24 mouse cellular contexts compared by ENCODE assay signal in the genomic region with DNA sequence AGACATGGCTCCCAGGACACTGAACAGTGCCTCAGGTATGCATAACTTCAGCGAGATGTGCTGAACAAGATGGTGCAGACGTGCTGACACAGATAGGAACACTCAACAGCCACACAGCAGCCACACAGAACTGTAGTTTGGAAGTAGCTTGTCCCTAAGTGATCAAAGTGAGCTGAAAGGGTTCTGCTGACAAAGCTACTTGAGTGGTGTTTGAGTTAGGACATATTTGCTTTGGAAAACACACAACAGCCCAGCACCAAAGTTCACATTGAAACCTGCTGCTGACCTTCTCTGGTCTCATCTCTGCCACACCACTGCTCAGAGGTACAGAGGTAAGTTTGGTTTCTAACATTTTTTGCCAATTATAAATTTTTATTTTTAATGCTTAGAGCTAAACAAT. TPM values are rescaled to one million over a fixed set of nuclear protein-coding genes. Genes with fewer than 3 reads are reported as not detected.
DNase-seq lines count a peak whose midpoint lies in the region; ATAC-seq and TF ChIP-seq lines count a peak whose summit lies in the region.
"Had no signal": no experiment of that assay in that cellular context is flagged by ENCODE, and none has a peak within 500 bp of the region (broad histone marks: within the 10 kb centered on the region; RNA-seq: fewer than 3 reads in every experiment).

Gene Serpind1 (plus strand): TSS at position 256 of the 400 bp plus-strand sequence.

- H3K36me3 ChIP-seq in liver, adult 2 months (ENCODE audit: control insufficient read depth, insufficient read depth, low read length), result peaks cover 9% of the 10 kb centered on the region
- H3K36me3 ChIP-seq in liver, embryonic 12.5 days, result peaks cover 13% of the 10 kb centered on the region
- H3K36me3 ChIP-seq in stomach, embryonic 16.5 days (ENCODE audit: control insufficient read depth, insufficient read depth, low read length), result no peaks in the 10 kb centered on the region
- H3K36me3 ChIP-seq in thymus, adult 2 months (ENCODE audit: control insufficient read depth, insufficient read depth, low read length), result no peaks in the 10 kb centered on the region

- no peak for TF ChIP-seq CTCF in liver, adult 2 months (IDR thresholded peaks at IDR 0.05; ENCODE audit: low read depth, low read length)
- no peak for TF ChIP-seq CTCF in gastrocnemius, adult 2 months (IDR thresholded peaks at IDR 0.05)
- TF ChIP-seq CTCF in thymus, adult 2 months (IDR thresholded peaks at IDR 0.05; ENCODE audit: borderline replicate concordance, control insufficient read depth, extremely low read depth, insufficient read depth, low read length, poor library complexity), result no peak

- H3K4me2 ChIP-seq in liver, embryonic 12.5 days, result peak within 1 kb of the TSS; percentile 35
- H3K4me2 ChIP-seq in stomach, embryonic 16.5 days (ENCODE audit: low read depth, low read length), result no peak within 1 kb of the TSS
- H3K4me2 ChIP-seq: embryonic facial prominence, embryonic 13.5 days; heart, embryonic 13.5 days; hindbrain, embryonic 12.5 days; limb, embryonic 13.5 days; midbrain, embryonic 11.5 days had no signal

- H3K4me3 ChIP-seq in liver, adult 2 months (ENCODE audit: insufficient read depth, low read depth, low read length), result peak within 1 kb of the TSS; percentile 60
- H3K4me3 ChIP-seq in liver, embryonic 12.5 days, result peak within 1 kb of the TSS; percentile 32
- no peak within 1 kb of the TSS for H3K4me3 ChIP-seq in stomach, embryonic 16.5 days (replicated peaks; ENCODE audit: low read length)
- no peak within 1 kb of the TSS for H3K4me3 ChIP-seq in gastrocnemius, adult 2 months
- H3K4me3 ChIP-seq in thymus, adult 2 months (ENCODE audit: control insufficient read depth, insufficient read depth, low read length), result no peak within 1 kb of the TSS
- H3K4me3 ChIP-seq: embryonic facial prominence, embryonic 13.5 days; heart, embryonic 13.5 days; hindbrain, embryonic 12.5 days; limb, embryonic 13.5 days had no signal

- no peaks in the 10 kb centered on the region for H3K27me3 ChIP-seq in liver, adult 2 months (ENCODE audit: control insufficient read depth, insufficient read depth, low read length)
- H3K27me3 ChIP-seq in liver, embryonic 12.5 days (replicated peaks), result no peaks in the 10 kb centered on the region
- H3K27me3 ChIP-seq in stomach, embryonic 16.5 days (ENCODE audit: control insufficient read depth, insufficient read depth, low read length), result no peaks in the 10 kb centered on the region
- no peaks in the 10 kb centered on the region for H3K27me3 ChIP-seq in thymus, adult 2 months (ENCODE audit: control insufficient read depth, insufficient read depth, low read length)
- H3K27me3 ChIP-seq: embryonic facial prominence, embryonic 13.5 days; heart, embryonic 13.5 days; hindbrain, embryonic 12.5 days; limb, embryonic 13.5 days had no signal

- peaks cover 6% of the 10 kb centered on the region; the same call in 1 of the 2 replicates for H3K79me2 ChIP-seq in liver, adult 2 months (ENCODE audit: control insufficient read depth, insufficient read depth, low read length)

- DNase-seq in adrenal gland, postnatal 14 days, result no peak
- no peak for DNase-seq in adrenal gland, postnatal 4 days (ENCODE audit: low spot score in 2 of 2)
- DNase-seq in liver, adult 2 months (ENCODE audit: extremely low read depth, low read depth, low spot score), result peak; percentile 99
- no peak for DNase-seq in liver
- no peak for DNase-seq in gastrocnemius, adult 2 months
- no peak for DNase-seq in thymus, adult 2 months
- DNase-seq: cerebellum, adult 18-20 months; cerebellum, postnatal 14 days; embryo, embryonic 11 days; gastrocnemius, postnatal 14 days; heart, adult 18-20 months; kidney, adult 2 months; kidney, postnatal 10 days; layer of hippocampus, postnatal 36 days; lung, postnatal 10 days had no signal

- peak within 1 kb of the TSS; percentile 83 for H3K27ac ChIP-seq in liver, adult 2 months (replicated peaks; ENCODE audit: insufficient read depth, low read depth, low read length)
- peak within 1 kb of the TSS; percentile 64 for H3K27ac ChIP-seq in liver, embryonic 12.5 days
- no peak within 1 kb of the TSS; the same call in 1 of the 2 replicates for H3K27ac ChIP-seq in stomach, embryonic 16.5 days (ENCODE audit: low read length)
- H3K27ac ChIP-seq in gastrocnemius, adult 2 months, result no peak within 1 kb of the TSS
- no peak within 1 kb of the TSS for H3K27ac ChIP-seq in thymus, adult 2 months (ENCODE audit: control insufficient read depth, insufficient read depth, low read length)
- H3K27ac ChIP-seq: embryonic facial prominence, embryonic 13.5 days; heart, embryonic 13.5 days; hindbrain, embryonic 12.5 days; limb, embryonic 13.5 days had no signal

- ATAC-seq in liver, embryonic 12.5 days, result peak; percentile 60
- ATAC-seq in stomach, embryonic 16.5 days (ENCODE audit: insufficient read depth, low FRiP score), result no peak
- ATAC-seq: forebrain, embryonic 16.5 days had no signal

- TF ChIP-seq POLR2A in liver, adult 2 months (IDR thresholded peaks at IDR 0.05; ENCODE audit: extremely low read depth, insufficient read depth, low read length), result no peak
- no peak for TF ChIP-seq POLR2A in thymus, adult 2 months (IDR thresholded peaks at IDR 0.05; ENCODE audit: control insufficient read depth, extremely low read depth, insufficient read depth, low read length, poor library complexity)

- H3K4me1 ChIP-seq in liver, adult 2 months (ENCODE audit: control insufficient read depth, insufficient read depth, low read length), result peaks cover 22% of the 10 kb centered on the region
- no peaks in the 10 kb centered on the region for H3K4me1 ChIP-seq in liver, embryonic 12.5 days
- H3K4me1 ChIP-seq in stomach, embryonic 16.5 days (ENCODE audit: control insufficient read depth, insufficient read depth, low read length), result no peaks in the 10 kb centered on the region
- H3K4me1 ChIP-seq in thymus, adult 2 months (replicated peaks; ENCODE audit: control insufficient read depth, insufficient read depth, low read length), result 0 out of 2 replicates have a peak, but pooled peaks cover 2% of the 10 kb centered on the region
- H3K4me1 ChIP-seq: embryonic facial prominence, embryonic 13.5 days; heart, embryonic 13.5 days; hindbrain, embryonic 12.5 days; limb, embryonic 13.5 days had no signal

- H3K9me3 ChIP-seq in liver, embryonic 12.5 days (replicated peaks), result no peaks in the 10 kb centered on the region
- H3K9me3 ChIP-seq in stomach, embryonic 16.5 days (replicated peaks; ENCODE audit: control insufficient read depth, low read length), result no peaks in the 10 kb centered on the region
- H3K9me3 ChIP-seq: embryonic facial prominence, embryonic 13.5 days; heart, embryonic 13.5 days; hindbrain, embryonic 12.5 days; limb, embryonic 13.5 days had no signal

- intact Hi-C loops in gastrocnemius, adult 2 months (cut with DNase I), result no loop called here

- 18% methylated on average over 2 of the region's 2 CpGs for WGBS in liver, adult 2 months
- 68% methylated on average over 2 of the region's 2 CpGs for WGBS in liver, embryonic 12.5 days (ENCODE audit: insufficient replicate concordance)
- WGBS in stomach, embryonic 16.5 days, result 70% methylated on average over 2 of the region's 2 CpGs
- WGBS in thymus, adult 2 months, result 96% methylated on average over 2 of the region's 2 CpGs

- H3K9ac ChIP-seq in liver, adult 2 months (ENCODE audit: low read depth, low read length), result peak within 1 kb of the TSS; percentile 82
- 0 out of 2 replicates have a peak within 1 kb of the TSS, but pooled peaks have one; percentile 28 for H3K9ac ChIP-seq in liver, embryonic 12.5 days
- H3K9ac ChIP-seq in stomach, embryonic 16.5 days (ENCODE audit: low read length), result no peak within 1 kb of the TSS
- H3K9ac ChIP-seq: embryonic facial prominence, embryonic 13.5 days; heart, embryonic 13.5 days; hindbrain, embryonic 12.5 days; limb, embryonic 13.5 days had no signal

RNA-seq across cellular contexts. Expression of gene Serpind1, which starts in this region (rescaled TPM):
- total RNA-seq in adrenal gland, postnatal 14 days (2021), result 3.7 and 75.0 TPM in 2 replicates
- total RNA-seq in adrenal gland, postnatal 4 days (2021), result 10 to 100 TPM in 1 of 2 experiments, 1 to 10 TPM in 1; 2.2 to 52.1 TPM
- total RNA-seq in liver, adult 2 months (2014; rRNA removed), result 636 and 666 TPM in 2 replicates
- polyA plus RNA-seq in liver, adult 2 months (2012; rRNA removed), result 368 and 398 TPM in 2 replicates
- polyA plus RNA-seq in liver, embryonic 12.5 days (2016; fragmentation: Nextera tagmentation; extraction: Ambion mirVana), result 107 and 111 TPM in 2 replicates
- polyA plus RNA-seq in stomach, embryonic 16.5 days (2015; fragmentation: Nextera tagmentation; extraction: Ambion mirVana), result 7.8 and 10.7 TPM in 2 replicates
- total RNA-seq in gastrocnemius, adult 2 months (2021), result under 1 TPM; 0.15 to 0.28 TPM
- 0.16 and 0.69 TPM in 2 replicates for polyA plus RNA-seq in thymus, adult 2 months (2012; rRNA removed)
- total RNA-seq: megakaryocyte progenitor cell, adult 5-6 weeks had no signal

Comparison
In these comparisons a context has a peak if more than half of its experiments do, and no peak if none do; other contexts are left out.
1. H3K27ac ChIP-seq: peak in liver, adult 2 months (single experiment) and liver, embryonic 12.5 days (single experiment); none in stomach, embryonic 16.5 days (single experiment), gastrocnemius, adult 2 months (single experiment) and thymus, adult 2 months (single experiment).
2. H3K4me3 ChIP-seq: peak in liver, adult 2 months (single experiment) and liver, embryonic 12.5 days (single experiment); none in stomach, embryonic 16.5 days (single experiment), gastrocnemius, adult 2 months (single experiment) and thymus, adult 2 months (single experiment).